Mouse (Mus musculus) hindbrain, embryonic 11.5 days (tissue): ENCODE results near the gene Aacs. TPM values are rescaled to one million over a fixed set of nuclear protein-coding genes. Genes with fewer than 3 reads are reported as not detected.

ENCODE experiments used
- ATAC-seq: fragments of 200-750 bp; cut with Nextera tagmentation; 2 replicates; pipeline ENCODE4 v1.8.0; 2017; ENCODE audit warnings: mild to moderate bottlenecking, moderate TSS enrichment, moderate library complexity; ENCODE audit not compliant: low FRiP score
- DNase-seq: peaks from one replicate; pipeline ENCODE4 v3.0.0-alpha.2; 2015; ENCODE audit warnings: low spot score
- H3K27ac ChIP-seq: fragments of 300-500 bp; sonication (generic); 2 replicates; pipeline ENCODE4 v1.5.1; 2014; ENCODE audit warnings: mild to moderate bottlenecking, low read depth, low read length
- H3K27me3 ChIP-seq: fragments of 300-500 bp; sonication (generic); 2 replicates; pipeline ENCODE4 v1.6.1; 2014; ENCODE audit warnings: mild to moderate bottlenecking, low read length, moderate library complexity, mixed read lengths; ENCODE audit not compliant: control insufficient read depth, insufficient read depth
- H3K36me3 ChIP-seq: fragments of 300-500 bp; sonication (generic); 2 replicates; pipeline ENCODE4 v1.6.1; 2014; ENCODE audit warnings: mild to moderate bottlenecking, low read length, moderate library complexity, mixed read lengths; ENCODE audit not compliant: control insufficient read depth, insufficient read depth
- H3K4me1 ChIP-seq: fragments of 300-500 bp; sonication (generic); replicated peaks from 2 replicates; pipeline ENCODE4 v1.6.1; 2014; ENCODE audit warnings: low read length, mixed read lengths; ENCODE audit not compliant: control insufficient read depth, insufficient read depth
- H3K4me2 ChIP-seq: fragments of 300-500 bp; sonication (generic); replicated peaks from 2 replicates; pipeline ENCODE4 v1.6.1; 2014; ENCODE audit warnings: mild to moderate bottlenecking, low read depth, low read length
- H3K4me3 ChIP-seq: fragments of 300-500 bp; sonication (generic); 2 replicates; pipeline ENCODE4 v1.5.1; 2014; ENCODE audit warnings: low read depth, low read length
- H3K9ac ChIP-seq: fragments of 300-500 bp; sonication (generic); 2 replicates; pipeline ENCODE4 v1.6.1; 2014; ENCODE audit warnings: low read depth, low read length
- H3K9me3 ChIP-seq: fragments of 300-500 bp; sonication (generic); 2 replicates; pipeline ENCODE4 v1.6.1; 2016; ENCODE audit warnings: low read length; ENCODE audit not compliant: control insufficient read depth
- WGBS: fragments of 180-500 bp; shearing (Covaris S2); extraction: QIAGEN DNeasy Blood & Tissue Kit; methylation state at CpG from one replicate; pipeline ENCODE4 v1.1.7; 2014; 5-methylcytosine and 5-hydroxymethylcytosine counted together
- polyA plus RNA-seq: library from polyadenylated mRNA; unstranded; fragments of >200 nt; fragmentation: Nextera tagmentation; extraction: Ambion mirVana; gene quantifications from 2 replicates; pipeline ENCODE4 v1.2.1, GENCODE M21; 2014

Gene Aacs
- polyA plus RNA-seq, 1 experiment from 2014 or later = 48.6 TPM

- no peak overlapping the region for H3K4me3 ChIP-seq
- H3K36me3 ChIP-seq = no peaks in the 10 kb centered on the region; the same call in 1 of the 2 replicates
- no peak overlapping the region for H3K4me2 ChIP-seq
- no peaks in the 10 kb centered on the region for H3K9me3 ChIP-seq
- no peaks in the 10 kb centered on the region for H3K4me1 ChIP-seq
- no peaks in the 10 kb centered on the region for H3K27me3 ChIP-seq
- no peak overlapping the region for H3K27ac ChIP-seq
- WGBS = 92% methylated on average over 6 of the region's 6 CpGs
- no peak overlapping the region for H3K9ac ChIP-seq
- no peak for ATAC-seq
- DNase-seq = no peak
Measured at GRCm38 (mm10) chr5:125456100-125456499, 19.5 kb upstream of the Aacs start.

DNA sequence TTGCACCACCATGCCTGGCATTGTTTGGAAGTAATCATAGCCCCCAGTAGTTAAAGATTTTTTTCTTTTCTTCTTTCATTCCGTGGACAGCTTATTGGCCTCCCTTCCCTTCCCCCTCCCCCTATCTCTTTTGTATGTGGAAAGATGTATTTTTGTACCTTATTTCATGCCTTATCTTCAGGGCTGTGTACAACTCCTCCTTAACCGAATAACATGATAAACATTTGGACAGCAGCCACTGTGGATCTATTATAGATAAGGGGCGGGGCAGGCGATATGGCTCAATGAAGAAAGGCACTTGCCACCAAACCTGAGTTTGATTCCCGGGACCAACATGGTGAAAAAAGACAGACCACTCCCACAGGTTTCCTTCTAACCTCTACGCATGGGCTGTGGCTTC lies 18.1 kb upstream of the Aacs start:
- Histone ChIP-seq H3K4me3 (no peak overlapping the region), H3K4me1 (no peaks in the 10 kb centered on the region), H3K4me2 (no peak overlapping the region), H3K9me3 (no peaks in the 10 kb centered on the region), H3K27ac (no peak overlapping the region), H3K36me3 (no peaks in the 10 kb centered on the region; the same call in 1 of the 2 replicates), H3K9ac (no peak overlapping the region), H3K27me3 (no peaks in the 10 kb centered on the region)
- ATAC-seq (no peak), DNase-seq (no peak)
- WGBS = 90% methylated on average over 6 of the region's 6 CpGs

DNA sequence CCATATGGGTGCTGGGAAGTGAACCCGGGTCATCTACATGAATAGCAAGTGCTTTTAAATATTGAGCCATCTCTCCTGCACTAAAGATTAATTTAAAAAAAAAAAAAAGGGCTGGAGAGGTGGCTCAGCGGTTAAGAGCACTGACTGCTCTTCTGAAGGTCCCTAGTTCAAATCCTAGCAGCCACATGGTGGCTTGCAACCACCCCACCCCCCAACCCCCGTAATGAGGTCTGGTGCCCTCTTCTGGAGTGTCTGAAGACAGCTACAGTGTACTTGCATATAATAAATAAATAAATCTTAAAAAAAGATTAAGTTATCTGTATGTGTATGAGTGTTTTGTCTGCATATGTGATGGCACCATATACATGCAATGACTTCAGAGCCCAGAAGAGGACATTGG lies 15.0 kb upstream of the Aacs start:
- H3K9me3 ChIP-seq = no peaks in the 10 kb centered on the region
- DNase-seq = no peak
- 80% methylated on average over 3 of the region's 3 CpGs for WGBS
- H3K4me1 ChIP-seq = no peaks in the 10 kb centered on the region
- no peak overlapping the region for H3K9ac ChIP-seq
- ATAC-seq = no peak
- H3K4me2 ChIP-seq = no peak overlapping the region
- no peak overlapping the region for H3K4me3 ChIP-seq
- no peaks in the 10 kb centered on the region for H3K27me3 ChIP-seq
- no peaks in the 10 kb centered on the region for H3K36me3 ChIP-seq
- H3K27ac ChIP-seq = no peak overlapping the region

DNA sequence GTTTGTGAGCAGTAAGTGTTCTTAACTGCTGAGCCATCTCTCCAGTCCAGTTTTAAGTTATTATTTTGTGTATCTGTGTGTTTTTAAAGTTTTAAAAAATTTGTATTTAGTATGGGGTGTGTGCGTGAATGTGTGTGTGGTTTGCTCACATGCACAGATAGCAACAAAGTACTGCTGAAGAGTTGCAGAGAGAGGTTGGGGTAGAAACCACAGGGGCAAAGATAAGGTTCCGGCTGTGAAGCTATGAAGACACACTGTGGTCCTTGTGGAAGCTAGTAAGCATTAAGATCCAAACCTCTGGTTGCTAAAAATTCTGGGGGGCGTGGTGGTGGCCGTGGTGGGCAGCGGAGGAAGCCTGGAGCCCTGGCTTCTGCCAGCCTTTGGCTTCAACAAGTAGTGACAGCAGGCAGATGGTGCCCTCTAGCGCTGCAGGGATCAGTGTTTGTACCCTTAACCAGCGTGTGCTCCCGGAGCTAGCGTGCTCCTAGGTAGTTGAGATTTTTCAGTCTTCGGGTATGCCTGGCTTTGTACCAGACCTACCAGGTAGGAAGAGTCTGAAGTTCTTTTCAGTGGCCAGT lies 13.7 kb upstream of the Aacs start:
- no peak for DNase-seq
- no peaks in the 10 kb centered on the region for H3K4me1 ChIP-seq
- no peak overlapping the region for H3K9ac ChIP-seq
- no peaks in the 10 kb centered on the region for H3K36me3 ChIP-seq
- H3K27me3 ChIP-seq = no peaks in the 10 kb centered on the region
- no peaks in the 10 kb centered on the region for H3K9me3 ChIP-seq
- H3K4me3 ChIP-seq = no peak overlapping the region
- H3K4me2 ChIP-seq = no peak overlapping the region
- H3K27ac ChIP-seq = no peak overlapping the region
- 55% methylated on average over 10 of the region's 10 CpGs for WGBS
- ATAC-seq = no peak

DNA sequence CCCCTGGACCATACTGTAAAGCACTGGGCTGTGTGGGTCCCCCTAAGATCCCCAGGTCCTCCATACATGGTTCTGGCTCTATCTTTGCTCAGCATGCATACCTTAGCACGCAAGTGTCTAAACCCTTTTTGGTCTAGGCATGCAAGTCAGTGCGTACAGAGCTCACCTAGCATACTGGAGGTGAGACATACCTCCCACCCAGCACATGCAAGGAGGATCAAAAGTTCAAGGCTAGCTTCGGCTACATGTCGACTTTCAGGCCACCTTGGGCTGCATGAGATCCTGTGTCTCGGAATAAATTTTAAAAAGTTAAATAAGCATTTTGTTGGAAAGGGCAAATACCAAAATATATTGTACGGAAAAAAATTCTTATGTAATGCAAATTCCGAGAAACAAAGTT lies 10.4 kb upstream of the Aacs start:
- Histone ChIP-seq H3K27me3 (no peaks in the 10 kb centered on the region), H3K9me3 (no peaks in the 10 kb centered on the region), H3K27ac (no peak overlapping the region; the same call in 1 of the 2 replicates), H3K9ac (no peak overlapping the region), H3K36me3 (no peaks in the 10 kb centered on the region), H3K4me3 (no peak overlapping the region), H3K4me1 (no peaks in the 10 kb centered on the region), H3K4me2 (no peak overlapping the region)
- 44% methylated on average over 7 of the region's 7 CpGs for WGBS
- ATAC-seq (peak; percentile 41; the same call in 1 of the 2 replicates), DNase-seq (no peak)

DNA sequence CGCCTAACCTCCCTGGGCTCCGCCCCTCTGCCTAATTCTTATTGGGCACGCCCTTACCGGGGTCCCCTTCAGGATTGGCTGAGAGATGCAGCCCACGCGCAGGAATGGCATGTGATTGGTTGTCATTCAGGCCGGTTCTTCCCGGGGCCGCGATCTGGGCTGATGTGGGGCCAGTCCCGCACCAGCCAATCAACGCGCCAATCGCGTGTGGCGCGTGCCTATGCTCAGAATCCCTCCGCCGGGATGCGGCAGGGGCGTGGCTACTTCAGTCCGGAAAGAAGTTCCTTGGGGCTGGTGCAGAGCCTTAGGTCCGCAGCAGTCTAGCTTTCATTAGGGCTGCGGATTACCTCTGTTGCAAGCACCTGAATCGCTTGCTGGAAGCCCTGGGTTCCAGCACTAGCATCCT lies 9.9 kb upstream of the Aacs start:
- Histone ChIP-seq H3K9ac (no peak overlapping the region), H3K27ac (no peak overlapping the region), H3K27me3 (no peaks in the 10 kb centered on the region), H3K36me3 (no peaks in the 10 kb centered on the region), H3K9me3 (no peaks in the 10 kb centered on the region), H3K4me2 (peak overlapping the region; percentile 29; the same call in 1 of the 2 replicates), H3K4me1 (no peaks in the 10 kb centered on the region), H3K4me3 (peak overlapping the region; percentile 25; the same call in 1 of the 2 replicates)
- 3% methylated on average over 25 of the region's 25 CpGs for WGBS
- ATAC-seq (peak; percentile 99), DNase-seq (peak; percentile 96)

GRCm38 (mm10) chr5:125466483-125466882 lies 9.1 kb upstream of the Aacs start:
- Histone ChIP-seq H3K4me1 (no peaks in the 10 kb centered on the region), H3K36me3 (no peaks in the 10 kb centered on the region), H3K27ac (no peak overlapping the region), H3K4me3 (no peak overlapping the region), H3K9ac (no peak overlapping the region), H3K4me2 (no peak overlapping the region), H3K27me3 (no peaks in the 10 kb centered on the region), H3K9me3 (no peaks in the 10 kb centered on the region)
- no peak for ATAC-seq
- 92% methylated on average over 5 of the region's 5 CpGs for WGBS
- DNase-seq = no peak

DNA sequence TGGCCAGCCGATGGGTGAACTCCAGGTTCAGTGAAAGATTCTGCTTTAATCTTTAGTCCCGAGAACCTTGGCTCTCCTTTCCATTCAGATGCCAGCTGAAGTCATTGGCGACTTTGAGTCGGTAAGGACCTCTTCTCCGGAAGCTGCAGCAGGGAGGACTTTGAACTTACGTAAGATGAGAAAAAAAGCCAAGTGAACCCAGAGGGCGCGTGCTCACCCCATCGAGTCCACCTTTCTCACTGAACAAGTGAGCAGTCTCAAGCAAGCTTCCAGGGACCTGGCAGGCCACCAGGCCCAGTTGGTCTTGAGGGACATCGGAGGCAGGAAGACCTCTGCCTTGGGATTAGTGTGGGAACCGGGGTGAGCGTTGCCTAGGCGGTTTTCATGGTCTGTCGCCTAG lies 8.4 kb upstream of the Aacs start:
- 91% methylated on average over 14 of the region's 14 CpGs for WGBS
- H3K27ac ChIP-seq = no peak overlapping the region
- no peaks in the 10 kb centered on the region for H3K36me3 ChIP-seq
- no peak overlapping the region for H3K4me2 ChIP-seq
- no peaks in the 10 kb centered on the region for H3K4me1 ChIP-seq
- DNase-seq = no peak
- H3K9me3 ChIP-seq = no peaks in the 10 kb centered on the region
- ATAC-seq = no peak
- H3K27me3 ChIP-seq = no peaks in the 10 kb centered on the region
- no peak overlapping the region for H3K4me3 ChIP-seq
- no peak overlapping the region for H3K9ac ChIP-seq

- 89% methylated on average over 4 of the region's 4 CpGs for WGBS
- no peak for ATAC-seq
- H3K9me3 ChIP-seq = no peaks in the 10 kb centered on the region
Measured at GRCm38 (mm10) chr5:125470713-125471112, 4.9 kb upstream of the Aacs start.

More at GRCm38 (mm10) chr5:125470713-125471112, 4.9 kb upstream of the Aacs start:
- Histone ChIP-seq H3K27ac (no peak overlapping the region), H3K4me2 (no peak overlapping the region), H3K9ac (no peak overlapping the region), H3K4me3 (no peak overlapping the region), H3K27me3 (no peaks in the 10 kb centered on the region), H3K36me3 (no peaks in the 10 kb centered on the region), H3K4me1 (no peaks in the 10 kb centered on the region)
- DNase-seq = no peak
